Mouse (Mus musculus): ENCODE results near the gene Rasgrf2.

The Rasgrf2 gene

DNA sequence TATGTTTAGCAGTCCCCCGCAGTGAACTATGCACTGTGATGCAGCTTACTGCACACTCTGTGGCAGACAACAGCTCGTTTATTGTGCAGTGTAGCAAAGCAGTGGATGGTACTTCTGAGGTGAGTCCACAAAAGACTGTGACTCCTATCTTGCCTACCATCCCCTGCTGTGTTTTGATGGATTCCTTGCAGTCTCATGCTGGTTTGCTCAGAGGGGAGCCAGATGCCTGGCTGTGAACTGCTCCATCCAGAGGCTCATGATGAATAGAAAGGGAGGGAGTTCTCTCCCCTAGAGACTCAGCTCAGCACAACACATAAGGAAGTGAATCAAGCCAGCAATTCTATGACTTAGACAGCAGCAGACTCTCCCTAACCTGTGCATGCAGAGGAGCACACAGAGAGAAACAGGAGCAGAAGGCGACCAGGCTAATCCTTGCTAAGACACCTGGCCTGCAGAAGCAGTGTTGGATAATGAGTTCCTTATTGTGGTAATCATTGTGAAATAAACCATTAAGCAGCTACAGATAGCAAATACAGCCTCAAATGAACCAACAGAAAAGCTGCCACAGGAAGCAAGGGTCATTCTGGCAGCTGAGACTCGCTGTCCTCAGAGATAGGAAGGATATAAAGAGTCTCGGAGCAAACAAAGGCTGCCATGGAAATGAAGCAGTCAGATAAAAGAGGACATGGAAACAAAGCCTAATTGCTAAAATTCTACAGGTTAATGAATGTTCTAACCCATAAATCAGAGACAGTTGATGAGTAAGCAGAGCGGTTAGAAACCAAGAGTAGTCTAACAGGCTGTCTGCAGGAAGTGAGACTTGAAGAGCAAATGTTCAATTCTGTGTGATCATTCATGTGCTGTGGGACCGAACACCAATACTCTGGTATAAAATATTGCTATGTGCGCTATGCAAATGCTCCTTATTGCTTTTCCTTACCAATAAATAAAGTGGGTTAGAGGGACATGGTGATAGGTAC, 89.6 kb downstream of the Rasgrf2 start:
- DNase-seq (ENCODE audit: low read depth), result no peak

DNA sequence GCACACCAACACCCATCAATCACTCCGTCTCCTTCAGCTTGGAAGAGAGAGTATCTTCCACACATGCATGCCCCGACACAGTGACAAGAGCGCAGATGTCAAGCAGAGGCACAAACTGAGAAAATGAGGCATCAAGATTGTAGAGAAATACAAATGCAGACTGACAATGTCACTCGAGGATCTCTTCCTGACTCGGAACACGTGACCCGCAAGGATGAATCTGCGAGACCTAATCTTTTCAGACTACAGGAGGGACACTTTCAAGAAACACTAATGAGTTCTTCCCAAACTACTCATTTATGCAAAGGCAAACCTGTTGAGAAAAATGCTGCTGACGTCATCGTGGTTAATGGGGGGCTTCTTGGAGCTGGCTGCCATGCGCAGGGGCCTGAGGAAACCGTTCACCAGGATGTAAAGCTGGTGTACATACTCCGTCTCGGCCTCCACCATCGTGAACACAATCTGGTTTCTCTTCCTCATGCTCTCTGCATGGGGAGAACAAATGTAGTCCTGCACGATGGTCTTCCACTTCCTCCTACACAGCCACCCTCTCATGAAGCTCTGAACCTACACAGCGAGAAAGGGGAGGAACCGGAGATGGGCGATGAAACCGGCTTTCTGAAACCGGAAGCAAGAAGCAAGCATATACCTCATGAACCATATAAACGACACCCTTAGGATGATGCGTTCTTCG, 100.9 kb downstream of the Rasgrf2 start:
- no peak for DNase-seq (ENCODE audit: low read depth)

DNA sequence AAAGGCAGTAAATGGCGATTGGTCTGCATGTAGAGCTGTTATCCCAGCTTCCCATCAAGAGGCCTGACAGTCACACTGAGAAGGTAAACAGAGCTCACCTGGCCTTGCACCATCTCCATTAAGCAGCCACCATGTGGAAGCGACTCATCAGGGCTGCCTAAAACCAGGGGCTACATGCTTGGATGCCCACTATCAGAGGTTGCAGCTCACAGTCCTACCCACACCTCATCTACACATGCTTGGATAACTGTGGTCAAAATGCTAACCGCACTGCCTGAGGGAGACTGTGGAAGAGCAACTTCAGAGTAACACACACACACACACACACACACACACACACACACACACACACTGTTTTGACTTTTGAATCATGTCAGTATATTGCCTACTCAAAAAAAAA, 101.8 kb downstream of the Rasgrf2 start:
- DNase-seq (ENCODE audit: low read depth), result no peak

DNA sequence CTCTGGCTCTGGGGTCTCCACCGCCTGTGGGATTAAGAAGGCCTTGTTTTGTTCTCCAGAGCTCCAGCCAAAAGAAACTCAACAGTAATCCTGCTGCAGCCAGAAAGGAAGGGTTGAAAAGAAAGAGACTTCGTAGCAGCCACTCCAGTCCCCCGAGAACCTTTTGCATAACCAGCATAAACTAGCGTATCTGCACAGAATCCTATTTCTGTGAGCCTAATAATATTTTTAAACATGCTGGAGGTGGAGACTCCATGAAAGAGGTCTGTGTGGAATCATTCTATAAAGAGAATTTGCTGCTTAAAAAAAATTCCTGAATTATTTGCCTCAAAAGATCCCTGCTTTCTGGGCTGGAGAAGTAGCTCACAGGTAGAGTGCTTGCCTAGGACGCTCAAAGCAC, 103.5 kb downstream of the Rasgrf2 start:
- DNase-seq (ENCODE audit: low read depth), result no peak

DNA sequence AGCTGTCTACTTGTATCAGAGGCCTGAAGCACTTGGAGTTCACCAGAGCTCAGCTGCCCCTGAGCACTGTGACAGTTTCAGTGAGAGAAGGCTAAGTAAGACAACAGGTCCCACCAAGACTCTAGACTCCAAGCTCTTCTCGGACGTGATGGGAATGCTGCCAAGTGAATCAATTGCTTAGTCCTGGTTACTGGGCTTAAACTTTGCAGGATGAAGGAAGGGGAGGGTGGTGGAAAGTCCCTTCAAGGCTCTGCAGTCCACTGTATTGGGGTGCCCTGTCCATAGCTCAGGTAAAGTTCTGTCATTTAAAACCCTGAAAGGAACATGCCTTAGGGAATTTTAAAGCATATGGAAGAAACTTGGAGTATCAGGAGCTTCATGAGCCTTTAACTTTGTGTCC, 104.8 kb downstream of the Rasgrf2 start:
- DNase-seq (ENCODE audit: low read depth), result no peak

DNA sequence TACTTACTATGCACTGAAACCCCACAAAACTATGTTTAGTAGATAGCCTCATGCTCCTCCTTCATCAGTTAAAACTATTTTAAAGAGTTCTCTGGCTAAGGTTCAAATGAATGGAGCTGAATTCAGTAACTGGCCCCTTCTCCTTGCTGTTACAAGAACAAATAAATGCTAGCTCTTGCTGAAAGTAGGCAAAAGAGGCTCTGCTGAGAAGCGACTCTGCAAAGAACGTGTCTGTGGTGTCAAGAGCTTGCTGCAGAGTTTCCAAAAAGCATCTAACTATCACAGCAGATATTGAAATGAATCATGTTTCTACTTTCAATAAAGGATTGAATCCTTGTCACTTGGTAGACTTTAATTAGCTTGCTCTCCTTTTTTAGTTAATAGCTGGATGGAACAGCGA, 106.3 kb downstream of the Rasgrf2 start:
- no peak for DNase-seq (ENCODE audit: low read depth)

DNA sequence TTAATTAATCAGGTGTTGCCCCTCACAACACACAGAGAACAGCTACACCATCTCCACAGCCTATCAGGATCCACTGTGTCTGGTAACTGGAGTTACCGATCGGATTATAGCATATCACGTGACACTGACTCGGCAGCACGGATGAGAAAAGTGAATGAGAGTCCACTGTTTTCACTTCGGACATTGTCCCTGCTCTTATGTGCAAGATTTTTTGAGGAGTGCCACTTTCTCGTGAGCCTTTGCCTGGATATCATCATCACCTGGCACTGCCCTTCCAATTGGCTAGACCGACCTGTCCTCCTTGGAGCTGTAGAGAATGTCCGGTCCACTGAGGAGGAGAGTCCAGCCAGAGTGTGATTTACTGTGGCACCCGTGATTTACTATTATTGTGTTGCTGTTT, 109.3 kb downstream of the Rasgrf2 start:
- no peak for DNase-seq (ENCODE audit: low read depth)

DNA sequence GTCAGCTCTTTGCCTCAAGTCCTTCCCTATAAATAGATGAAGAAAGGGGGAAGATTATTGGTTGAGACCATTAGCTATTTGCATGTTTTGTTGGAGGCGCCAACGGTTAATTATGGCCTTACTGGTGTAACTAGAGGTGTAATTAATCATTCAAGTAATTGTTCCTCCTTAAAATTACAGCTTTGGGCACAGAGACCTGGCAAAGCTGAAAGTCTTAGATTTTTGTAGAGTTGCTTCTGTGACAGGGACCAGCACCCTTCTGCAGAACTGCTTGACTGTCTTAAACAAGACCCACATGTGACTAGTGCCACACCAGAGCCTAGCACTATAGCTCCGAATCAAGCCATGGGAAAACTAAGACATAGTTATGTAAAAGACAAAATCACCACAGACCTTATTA, 134.5 kb downstream of the Rasgrf2 start:
- no peak for DNase-seq (ENCODE audit: low read depth)

DNA sequence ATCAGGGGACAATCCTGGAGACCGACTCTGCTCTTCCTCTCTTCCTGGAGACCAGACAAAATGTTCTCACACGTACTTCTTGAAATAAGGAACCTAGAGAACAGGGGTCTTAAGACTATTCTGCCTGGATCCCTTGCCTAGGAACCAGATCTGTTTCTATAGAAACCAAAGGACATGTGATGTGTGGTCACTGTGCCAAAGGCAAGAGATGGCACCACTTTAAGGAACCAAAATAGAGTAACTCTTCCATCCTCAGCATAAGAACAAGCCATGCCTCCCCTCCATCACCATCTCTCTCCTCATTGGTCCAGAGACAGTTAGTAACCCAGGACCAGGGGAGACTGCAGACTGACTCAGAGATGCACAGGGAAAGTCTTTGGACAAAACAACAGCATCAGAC, 140.0 kb downstream of the Rasgrf2 start:
- no peak for DNase-seq (ENCODE audit: low read depth)

DNA sequence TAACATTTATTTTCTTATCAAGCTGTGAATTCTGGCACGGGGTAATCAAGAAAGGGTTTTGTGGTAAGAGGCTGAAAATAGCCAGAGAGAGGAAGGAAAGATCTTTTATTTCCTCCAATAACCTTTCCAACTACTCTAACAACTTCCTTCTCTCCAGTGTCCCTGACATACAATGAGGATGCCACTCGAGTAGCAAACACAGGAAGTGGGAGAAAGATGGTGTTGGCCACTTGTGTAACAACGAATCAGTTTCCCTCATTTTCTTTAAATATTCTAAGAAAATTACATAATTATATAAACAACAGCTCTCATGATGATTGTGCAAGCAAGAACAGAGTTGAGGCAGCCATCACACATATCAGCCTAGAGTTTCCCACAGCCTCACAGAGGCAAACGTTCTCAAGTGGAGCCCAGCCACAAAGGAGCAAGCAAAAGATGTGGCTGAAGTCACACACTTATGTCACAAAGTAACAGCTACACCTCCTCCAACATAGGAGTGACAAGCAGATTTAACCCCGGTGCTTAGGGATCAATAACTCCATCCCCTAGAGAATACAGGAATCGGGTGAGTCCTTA, 140.7 kb downstream of the Rasgrf2 start:
- no peak for DNase-seq (ENCODE audit: low read depth)

DNA sequence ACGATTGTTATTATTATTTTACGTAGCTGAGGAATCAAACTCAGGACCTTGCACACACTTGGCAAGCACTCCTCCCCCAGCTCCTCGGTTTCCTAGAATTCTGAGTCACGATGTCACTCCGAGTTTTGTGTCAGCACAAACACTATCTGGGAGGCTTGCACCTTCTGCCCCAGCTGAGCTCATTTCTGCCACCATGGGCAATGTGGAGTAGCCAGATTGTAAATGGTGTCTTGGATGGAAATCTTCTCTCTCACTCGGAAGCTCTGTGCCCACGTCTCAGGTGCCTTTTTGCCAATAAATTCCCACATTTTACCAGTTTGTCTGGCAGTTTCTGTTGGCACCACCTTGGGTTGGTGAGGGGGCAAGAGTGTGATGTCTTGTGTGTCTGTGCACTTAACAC, 143.1 kb downstream of the Rasgrf2 start:
- DNase-seq (ENCODE audit: low read depth), result no peak

DNA sequence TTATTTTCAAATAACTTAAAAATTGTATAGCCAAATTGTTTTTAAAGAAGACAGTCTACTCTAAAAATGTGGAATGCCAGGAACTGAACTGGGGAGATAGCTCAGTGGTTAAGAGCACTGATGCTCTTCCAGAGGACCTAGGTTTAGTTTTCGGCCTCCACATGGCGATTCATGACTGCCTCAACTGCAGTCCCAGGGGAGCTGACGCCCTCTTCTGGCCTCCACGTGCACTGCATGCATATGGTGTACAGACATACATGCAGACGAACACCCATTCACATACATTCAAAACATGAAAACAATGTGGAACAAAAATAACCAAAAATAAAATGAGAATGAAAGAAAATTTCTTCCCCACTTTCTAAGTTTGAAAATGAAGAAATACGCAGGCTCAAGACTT, 144.5 kb downstream of the Rasgrf2 start:
- DNase-seq (ENCODE audit: low read depth), result no peak

DNA sequence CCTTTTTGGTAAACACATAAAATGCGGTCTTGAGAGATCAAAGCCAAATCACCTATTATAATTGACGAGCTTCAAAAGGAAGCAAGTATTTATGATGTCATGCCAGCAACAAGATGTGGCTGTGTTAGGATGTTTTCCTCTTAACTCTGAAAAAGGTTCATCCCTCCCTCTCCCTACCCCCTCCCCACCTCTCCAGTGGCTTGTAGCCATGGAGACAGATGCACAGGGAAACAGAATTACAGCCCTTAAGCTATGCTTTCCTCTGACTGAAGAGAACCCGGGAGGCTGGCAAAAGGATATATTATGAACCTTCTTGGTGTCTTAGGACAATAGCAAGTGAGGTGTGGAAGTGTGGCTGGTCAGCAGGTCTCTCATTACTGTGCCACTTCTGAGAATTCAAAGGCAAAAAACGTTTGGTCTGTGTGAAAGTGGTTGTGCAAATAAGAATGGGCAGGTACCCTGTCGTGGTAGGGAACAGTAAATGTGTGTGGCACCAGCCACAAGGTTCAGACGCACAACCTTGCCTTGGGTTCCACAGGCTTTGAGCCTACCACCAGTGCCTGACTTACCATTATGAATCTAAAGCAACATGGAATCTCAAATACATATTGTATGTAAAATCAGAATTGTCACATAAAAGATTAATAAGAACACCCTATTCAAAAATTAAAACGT, 145.4 kb downstream of the Rasgrf2 start:
- DNase-seq (ENCODE audit: low read depth), result no peak

DNA sequence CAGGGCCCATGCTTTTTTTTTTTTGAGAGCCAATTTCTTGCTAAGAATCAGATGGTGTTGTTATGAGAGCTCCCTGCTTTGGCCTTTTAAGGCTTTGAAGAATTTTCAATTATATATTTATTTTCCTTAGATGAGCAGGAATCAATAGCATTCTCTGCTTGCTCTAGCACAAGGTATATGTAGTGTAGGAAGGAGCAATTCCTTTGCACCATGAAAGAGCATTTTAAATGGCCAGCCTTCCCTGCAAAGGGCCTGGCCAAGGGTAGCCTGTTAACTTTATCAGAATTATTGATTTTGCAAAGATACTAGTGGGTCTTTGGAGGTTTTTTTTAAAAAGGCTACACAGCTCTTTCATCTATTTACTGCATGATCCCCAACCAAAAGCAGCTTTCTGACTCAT, 146.4 kb downstream of the Rasgrf2 start:
- no peak for DNase-seq (ENCODE audit: low read depth)

DNA sequence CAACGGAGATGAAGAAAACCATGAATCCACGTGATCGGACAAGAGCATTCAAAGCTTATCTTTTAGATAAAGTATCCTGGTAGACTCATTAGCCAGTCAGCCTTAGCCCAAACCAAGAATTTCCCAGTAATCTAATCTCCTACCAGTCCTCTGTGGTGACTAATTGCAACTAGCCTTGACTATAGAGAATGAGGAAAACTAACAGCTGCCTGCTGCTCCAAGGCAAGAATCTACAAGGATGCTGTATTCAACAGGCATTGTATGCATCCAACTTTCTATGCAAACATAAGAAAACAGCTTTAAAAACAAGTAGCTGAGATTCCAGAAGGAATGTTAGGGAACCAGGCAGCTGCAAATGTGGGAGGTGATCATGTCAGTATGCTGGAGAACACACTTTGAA, 149.4 kb downstream of the Rasgrf2 start:
- no peak for DNase-seq (ENCODE audit: low read depth)

DNA sequence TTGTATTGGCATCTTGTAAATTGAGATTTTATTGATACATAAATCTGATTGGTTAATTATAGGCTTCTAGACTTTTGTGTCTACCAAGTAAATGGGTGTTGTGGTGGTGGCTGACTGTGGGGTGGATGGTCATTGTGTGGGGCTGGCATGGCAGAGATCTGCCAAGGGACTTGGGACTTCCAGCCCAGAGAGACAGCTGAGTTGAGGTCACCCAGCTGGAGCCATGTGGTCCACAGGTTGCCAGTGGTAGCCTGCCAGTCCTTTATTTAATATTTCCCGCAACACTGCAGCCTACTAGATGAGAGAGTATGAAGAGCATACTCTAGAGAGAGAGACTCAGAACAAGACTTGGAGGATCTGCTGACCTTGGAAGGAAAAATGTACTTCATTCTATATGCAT, 150.0 kb downstream of the Rasgrf2 start:
- DNase-seq (ENCODE audit: low read depth), result no peak

DNA sequence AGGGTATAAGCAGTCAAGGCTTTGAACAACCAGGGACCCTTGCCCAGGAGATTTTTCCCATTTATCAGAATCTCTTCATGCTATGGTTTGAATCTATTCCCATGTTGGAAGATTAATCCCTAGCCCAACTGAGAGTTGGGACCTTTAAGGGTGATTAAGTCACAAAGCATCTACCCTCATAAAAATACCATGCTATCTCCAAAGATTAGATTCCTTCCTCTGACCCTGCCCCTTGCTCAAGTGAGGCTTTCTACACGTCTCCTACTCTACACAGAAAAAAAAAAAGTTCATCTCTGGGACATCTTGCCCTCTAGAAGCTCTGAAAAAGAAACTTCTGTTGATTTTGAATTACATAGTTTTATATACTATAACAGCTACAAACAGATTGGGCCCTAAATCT, 154.5 kb downstream of the Rasgrf2 start:
- DNase-seq (ENCODE audit: low read depth), result no peak

DNA sequence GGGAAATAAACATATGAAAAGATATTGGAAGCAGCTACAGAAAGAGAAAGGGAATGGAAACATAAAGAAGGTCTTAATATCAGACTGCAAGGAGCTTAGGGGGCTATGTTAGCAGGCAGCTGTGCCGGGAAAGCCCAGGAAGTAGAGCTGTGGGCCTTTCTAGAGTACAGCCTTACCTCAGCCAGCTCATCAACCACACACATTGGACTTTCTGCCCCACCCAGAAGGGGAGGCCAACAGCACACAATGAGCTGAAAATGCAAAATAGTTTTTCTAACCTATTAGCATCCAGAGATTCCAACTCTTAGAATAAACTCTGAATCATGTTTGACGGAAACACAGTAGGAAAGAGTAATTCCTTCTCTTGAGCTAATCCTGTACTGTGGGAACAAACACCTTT, 154.9 kb downstream of the Rasgrf2 start:
- no peak for DNase-seq (ENCODE audit: low read depth)

DNA sequence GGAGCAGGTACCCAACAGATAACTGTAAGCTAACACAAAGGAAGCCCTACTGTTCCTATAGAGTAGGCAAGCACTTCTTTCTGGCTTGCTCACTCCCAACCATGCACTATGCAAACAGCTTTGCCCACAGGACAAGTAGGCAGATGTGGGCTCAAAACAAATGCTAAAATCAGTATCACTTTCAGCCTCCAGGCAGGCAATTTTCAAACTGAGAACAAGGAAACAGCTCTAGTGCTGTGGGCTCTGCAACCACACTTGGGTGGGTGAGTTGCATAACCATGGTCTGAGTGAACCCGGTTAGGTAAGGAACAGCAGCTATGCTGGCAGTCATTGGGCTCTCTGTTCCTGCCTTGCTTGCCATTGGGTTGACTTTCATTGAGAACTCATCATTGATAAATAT, 157.3 kb downstream of the Rasgrf2 start:
- no peak for DNase-seq (ENCODE audit: low read depth)

DNA sequence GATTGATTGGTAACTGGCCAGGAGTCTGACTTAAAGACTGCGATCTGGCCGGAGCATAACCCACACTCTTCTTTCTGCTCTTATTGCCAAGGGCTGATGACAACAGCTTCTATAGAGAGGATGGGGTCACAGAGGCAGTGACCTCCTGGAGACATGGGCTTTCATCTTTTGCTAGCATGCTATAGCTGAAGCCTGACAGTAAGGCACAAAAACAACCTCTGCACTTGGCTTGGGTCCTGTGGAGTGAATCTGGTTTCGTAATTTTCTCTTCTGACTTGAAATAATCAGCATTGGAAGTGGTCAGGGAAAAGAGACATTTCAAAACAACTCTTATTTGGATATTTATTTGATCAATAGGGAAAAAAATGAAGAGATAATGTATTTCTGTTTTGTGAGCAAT, 160.2 kb downstream of the Rasgrf2 start:
- no peak for DNase-seq (ENCODE audit: low read depth)

DNA sequence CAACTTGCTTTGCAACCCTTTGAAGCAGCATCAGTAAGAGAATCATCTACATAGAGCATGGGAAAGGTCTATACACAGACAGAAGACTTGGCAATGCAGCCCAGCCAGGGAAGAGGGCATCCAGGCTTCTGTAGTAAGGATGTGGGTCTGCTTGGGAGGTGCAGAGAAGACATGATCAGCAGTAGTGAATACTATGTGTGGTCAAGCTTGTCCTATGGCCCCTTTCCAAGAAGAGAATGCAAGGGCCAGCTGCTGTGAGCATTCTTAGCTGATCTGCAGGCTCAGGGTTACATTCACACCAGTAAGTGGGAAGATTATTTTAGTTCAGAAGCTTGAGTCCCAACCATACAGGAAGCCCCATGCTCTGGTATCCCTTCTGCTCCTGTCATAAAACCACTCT, 175.0 kb downstream of the Rasgrf2 start:
- DNase-seq (ENCODE audit: low read depth), result no peak

DNA sequence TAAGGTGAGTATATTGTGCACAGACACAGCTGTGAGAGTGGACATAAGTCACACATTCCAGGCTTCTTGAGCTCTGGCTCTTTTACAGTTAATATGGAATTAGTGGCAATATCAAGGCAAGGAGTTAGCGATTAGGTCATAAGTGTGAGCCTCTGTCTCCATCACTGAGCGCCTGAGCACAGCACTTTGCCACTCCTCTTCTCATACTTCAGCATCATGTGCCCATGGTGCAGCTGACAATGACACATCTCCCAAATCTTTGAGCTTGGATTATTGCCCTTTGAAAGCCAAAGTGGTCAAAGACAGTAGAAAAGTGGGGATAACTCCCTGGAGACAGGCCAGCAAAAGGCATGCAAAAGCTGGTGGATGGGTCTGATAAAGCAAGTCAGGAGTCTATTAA, 175.8 kb downstream of the Rasgrf2 start:
- DNase-seq (ENCODE audit: low read depth), result no peak

DNA sequence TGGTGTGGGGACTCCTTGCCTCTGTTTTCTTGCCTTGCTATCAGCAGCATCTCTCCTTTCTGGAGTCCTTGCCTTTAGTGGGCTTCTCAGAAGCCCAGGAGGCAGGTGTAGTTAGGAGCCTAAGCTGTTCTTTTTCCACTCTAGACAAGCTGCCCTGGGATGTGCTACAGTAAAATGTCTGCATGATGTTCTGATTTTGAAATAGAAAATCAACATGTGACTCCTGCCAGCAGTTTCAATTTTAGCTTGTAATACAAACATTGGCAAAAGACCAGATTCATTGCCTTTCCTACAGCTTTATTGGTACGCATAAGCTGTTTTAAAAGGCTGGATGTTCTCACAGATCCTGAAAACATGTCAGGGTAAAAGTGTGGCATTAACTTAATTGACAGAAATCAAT, 176.3 kb downstream of the Rasgrf2 start:
- DNase-seq (ENCODE audit: low read depth), result no peak
